Mouse (Mus musculus) thymus, postnatal 36 days (tissue): ENCODE measurements around the gene Gm47841.
A peak's percentile ranks its signal among the peaks of the same experiment; 100 is the strongest.

Experiments
- DNase-seq, 2 experiments: peaks; one replicate each; pipeline ENCODE4 v3.0.0; 2022; ENCODE audit warnings: mixed read lengths in 2 of 2

Gm47841 gene

DNA sequence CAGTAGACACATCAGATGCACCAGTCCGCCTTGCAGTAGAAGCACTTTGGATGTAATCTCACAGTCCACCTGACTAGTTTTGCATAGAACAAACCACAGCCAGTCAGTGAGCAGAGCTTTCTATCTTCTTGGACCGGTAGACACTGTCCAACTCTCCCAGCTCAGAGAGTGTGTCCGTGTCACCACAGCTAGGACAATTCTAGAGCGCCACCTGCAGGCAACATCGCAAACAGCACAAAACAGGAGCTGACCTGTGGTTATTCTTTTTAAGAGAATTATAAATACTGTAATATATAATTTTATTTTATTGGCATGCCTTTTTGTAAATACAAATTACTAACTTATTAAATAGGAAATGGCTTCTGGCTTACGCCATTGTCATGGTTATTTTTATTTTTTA is 4.6 kb downstream of the Gm47841 start:
- peak; percentile 39 to 51 for DNase-seq

DNA sequence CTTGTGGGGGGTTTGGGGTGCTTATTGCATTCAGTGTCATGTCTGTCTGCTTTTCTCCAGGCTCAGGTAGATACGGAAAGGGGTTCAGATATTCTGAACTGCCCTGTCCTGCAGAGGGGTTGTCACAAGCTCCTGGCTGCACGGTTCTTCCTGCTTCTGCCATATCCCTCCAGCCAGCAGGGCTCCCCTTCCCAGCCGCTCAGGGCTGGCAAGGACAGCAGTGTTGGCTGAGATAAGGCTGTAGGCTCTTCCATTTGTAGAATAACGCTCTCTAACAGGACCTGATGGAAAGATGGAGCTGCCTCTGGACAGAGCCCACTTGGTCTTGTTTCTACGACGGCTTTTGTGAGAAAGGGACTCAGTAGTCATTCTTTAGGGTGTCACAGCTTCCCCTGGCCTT is 5.2 kb downstream of the Gm47841 start:
- no peak for DNase-seq

DNA sequence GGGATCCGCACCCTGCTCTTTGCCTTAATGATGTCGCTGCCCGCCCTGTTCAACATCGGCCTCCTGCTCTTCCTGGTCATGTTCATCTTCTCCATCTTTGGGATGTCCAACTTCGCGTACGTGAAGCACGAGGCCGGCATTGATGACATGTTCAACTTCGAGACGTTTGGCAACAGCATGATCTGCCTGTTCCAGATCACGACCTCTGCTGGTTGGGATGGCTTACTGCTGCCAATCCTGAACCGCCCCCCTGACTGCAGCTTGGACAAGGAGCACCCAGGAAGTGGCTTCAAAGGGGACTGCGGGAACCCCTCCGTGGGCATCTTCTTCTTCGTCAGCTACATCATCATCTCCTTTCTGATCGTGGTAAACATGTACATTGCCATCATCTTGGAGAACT is 7.5 kb downstream of the Gm47841 start:
- peak; percentile 17 to 23 for DNase-seq

DNA sequence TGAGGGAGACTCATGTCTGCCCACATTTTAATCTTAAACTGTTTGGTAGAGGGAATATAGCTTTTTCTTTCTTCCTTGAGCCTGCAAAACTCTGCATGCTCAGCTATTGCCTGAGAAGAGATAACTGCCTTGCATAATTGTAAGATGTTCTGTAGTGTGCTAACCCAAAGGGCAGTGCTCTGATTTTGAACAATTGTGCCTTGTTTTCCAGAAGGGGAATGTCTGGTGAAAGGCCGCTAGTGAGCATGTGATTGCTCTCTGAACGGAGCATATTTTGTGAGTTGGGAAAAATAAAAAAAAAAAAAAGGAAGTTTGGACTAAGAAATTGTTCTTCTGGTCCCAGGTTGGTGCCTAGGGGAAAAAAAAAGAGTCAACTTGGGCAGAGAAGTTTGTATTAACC is 18.2 kb downstream of the Gm47841 start:
- no peak for DNase-seq

DNA sequence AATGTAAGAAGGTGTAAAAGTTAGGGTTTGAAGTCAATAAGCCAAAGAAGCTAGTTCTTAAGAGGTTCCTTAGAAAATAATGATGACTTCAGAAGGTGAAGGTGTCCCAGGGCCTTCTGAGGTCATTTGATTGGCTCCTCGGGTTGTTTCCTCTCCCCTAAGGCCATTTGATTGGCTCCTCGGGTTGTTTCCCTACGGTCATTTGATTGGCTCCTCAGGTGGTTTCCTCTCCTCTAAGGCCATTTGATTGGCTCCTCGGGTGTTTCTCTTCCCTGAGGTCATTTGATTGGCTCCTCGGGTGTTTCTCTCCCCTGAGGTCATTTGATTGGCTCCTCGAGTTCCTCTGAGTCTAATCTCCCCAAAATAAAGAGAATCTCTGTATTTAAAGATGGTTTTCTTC is 35.8 kb downstream of the Gm47841 start:
- no peak for DNase-seq

DNA sequence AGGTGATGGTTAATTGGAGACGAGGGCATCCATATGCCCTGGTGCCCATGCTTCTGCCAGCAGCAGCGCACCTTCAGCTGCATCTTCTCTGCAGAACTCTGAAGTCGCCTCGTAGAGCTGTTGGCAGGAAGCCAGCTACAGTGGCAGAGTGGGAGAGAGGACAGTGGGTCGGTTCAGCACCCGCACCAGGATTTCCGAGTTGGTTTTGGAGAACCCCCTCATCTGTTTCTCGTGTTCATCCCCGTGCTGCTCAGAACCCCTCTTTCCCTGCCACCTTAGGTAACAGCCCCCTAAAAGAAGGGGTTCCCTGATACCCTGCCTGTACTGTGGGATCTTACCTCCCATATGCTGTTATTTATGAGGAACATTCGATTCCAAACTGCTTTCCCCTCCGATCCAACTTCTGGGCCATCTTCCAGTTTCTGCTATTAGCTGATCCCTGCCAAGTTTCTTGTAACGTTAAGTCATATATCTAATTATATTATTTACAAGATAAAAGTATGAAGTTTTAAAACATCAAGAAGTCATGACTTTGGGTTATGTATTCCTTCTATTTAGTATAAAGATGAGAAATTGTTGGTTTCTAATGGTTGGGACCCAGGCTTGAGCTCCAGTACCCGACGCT is 38.7 kb downstream of the Gm47841 start:
- DNase-seq: no peak

DNA sequence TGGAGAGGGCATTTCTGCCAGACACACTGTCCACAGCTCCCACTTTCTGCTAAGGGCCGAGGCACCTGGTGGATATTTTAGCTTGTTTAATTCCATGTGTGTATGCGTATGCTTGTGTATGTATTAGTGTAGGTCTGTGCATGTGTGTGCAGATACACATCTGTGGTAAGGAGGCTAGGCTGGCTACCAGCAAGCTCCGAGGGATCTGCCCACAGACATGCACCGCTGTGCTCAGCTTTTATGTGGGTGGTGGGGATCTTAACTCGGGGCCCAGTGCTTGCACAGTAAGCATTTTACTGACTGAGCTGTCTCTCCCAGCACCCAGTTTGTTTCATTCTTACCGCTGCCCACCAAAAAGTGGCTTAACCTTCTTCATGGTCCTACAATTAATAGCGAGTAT is 40.0 kb downstream of the Gm47841 start:
- no peak for DNase-seq

DNA sequence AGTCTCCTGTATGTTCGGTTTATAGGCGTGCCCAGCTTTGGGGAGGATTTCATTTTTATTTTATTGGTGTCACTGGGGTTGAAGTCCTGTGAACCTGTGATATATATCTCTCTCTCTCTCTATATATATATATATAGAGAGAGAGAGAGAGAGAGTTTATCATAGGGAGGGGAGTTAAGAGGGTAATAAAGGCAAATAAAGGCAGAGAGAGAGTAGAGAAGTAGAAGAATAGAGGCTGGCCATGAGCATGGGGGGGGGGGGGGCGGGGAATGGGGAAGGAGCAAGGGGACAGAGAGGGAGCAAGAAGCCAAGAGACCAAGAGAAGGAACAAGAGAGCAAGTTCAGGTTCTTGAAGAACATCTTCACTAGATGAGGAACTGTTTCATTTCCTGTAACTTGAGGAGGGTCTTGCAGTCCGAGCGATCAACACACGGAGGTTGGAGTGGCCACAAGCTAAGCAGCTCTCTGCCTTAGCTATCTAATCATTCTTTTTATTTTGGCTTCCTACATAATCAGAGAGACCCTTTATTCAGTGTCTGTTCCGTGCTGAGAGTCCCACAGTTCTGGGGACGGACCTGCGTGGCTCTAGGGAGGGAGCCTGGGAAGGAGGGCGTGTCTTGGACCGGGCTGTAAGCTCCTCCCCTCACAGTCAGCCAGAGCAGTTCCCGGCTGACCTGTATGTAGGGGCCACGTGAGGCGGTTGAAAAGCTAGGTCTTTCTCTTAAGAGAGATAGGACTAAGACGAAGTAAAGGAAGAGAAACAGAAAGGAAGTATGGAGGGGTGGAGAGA is 40.8 kb downstream of the Gm47841 start:
- no peak for DNase-seq

DNA sequence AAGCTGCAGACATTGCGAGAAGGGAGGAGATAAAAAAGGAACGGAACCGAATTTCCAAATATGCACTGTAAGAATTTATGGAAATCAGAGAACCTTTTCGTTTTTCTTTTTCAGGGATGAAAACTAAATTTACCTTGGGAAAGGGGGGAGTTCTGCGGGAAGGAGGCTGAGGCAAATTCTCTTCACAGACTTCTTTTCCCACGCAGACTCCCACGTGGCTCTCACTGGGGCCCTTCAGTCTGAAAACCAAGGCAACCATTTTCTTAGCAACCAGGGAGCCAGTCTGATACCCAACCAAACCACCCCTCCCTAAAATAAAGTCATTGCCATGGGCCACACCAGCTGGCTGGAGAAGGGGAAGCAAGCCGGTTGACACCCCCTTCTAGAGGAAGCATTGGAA is 41.5 kb downstream of the Gm47841 start:
- DNase-seq: no peak

DNA sequence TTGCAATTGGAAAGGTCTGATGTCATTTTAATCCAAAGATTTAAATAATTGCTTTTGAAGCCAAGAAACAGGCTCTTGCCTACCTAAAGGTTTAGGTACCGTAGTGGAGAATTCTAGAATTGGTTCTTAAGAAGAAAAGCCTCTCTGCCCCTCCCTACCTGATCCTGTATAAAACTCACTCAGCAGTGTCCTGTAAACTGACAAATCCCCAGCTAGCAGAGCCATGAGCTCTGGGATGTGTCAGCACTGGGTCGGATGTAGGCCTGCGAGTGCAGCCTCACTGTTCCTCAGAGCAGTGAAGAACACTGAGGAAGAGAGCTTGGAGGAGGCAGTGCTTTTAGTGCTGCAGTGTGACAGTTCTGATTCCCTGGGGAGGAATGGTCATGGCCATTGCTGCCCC is 42.7 kb downstream of the Gm47841 start:
- no peak for DNase-seq

DNA sequence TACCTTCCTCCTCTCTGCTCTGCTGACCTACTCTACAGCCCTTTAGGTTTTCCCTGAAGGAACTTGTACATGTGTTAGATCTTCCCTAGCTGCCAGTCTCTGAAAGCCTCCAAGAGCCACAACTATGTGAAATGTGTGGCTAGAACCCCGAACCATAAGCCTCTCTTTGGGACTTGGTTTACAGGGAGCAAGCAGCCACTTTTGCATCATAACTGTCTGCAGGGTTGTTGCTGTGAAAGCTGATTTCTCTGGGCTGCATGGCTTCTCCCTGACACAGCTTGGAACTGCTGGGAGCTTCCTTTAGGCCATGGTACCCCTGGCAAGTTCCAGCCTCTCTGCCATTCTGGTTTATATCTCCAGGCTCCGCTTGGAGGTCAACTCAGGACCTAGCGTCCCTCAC is 44.7 kb downstream of the Gm47841 start:
- no peak for DNase-seq

DNA sequence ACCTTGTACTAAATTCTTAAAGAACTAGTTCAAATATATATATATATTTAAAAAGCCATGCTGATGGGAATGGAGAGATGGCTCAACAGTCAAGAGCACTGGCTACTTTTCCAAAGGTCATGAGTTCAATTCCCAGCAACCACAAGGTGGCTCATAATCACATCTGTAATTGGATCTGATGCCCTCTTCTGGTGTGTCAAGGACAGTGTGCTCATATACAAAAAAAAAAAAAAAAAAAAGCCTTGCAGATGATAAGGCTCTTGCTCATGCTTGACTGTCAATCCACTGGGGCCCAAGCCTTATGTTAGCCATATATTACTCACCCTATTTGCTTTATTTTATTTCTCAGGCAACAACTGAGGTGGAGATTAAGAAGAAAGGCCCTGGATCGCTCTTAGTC is 45.5 kb downstream of the Gm47841 start:
- no peak for DNase-seq

DNA sequence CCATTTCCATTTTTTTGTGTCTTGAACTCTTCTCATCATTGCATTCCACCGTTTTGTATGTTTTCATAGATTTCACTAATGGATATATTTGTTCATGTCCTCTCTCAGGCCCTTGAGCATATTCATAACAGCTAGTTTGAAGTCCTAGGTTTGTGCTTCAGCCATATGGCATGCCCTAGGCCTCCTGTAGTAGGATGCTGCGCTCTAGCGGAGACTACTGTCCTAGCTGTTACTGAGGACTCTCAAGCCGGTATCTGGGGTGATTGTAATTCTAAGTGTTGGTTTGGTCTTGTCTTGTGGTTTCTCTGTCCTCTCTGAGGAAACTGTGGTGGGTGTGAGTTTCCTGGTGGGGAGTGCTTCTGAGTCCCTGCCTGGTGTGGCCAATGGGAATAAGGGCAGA is 50.1 kb downstream of the Gm47841 start:
- peak; percentile 16 to 18 for DNase-seq
